Mouse (Mus musculus) subcutaneous adipose tissue, adult 2 months (tissue): ENCODE measurements around the gene Pdgfa. TPM values are rescaled to one million over a fixed set of nuclear protein-coding genes. Genes with fewer than 3 reads are reported as not detected.

Experiments used
- polyA plus RNA-seq: library from polyadenylated mRNA; depleted of rRNA; stranded (reverse); fragments of >200 nt; gene quantifications from 2 replicates; pipeline ENCODE4 v1.2.3, GENCODE M21; 2012; ENCODE audit warnings: low replicate concordance; rRNA removed

Gene Pdgfa
- polyA plus RNA-seq = 12.7 and 44.2 TPM in 2 replicates

GRCm38 (mm10) chr5:138997171-138997788 is at the start of gene Pdgfa:
TSS of gene Pdgfa (minus strand) at chr5:138997370.

Other genes starting within 250 kb of the Pdgfa start
- 30.6 and 48.0 TPM in 2 replicates for gene Fam20c, start 242.9 kb downstream of the Pdgfa start, polyA plus RNA-seq
- not detected in 2 replicates for gene Gm5294, start 177.3 kb downstream of the Pdgfa start, polyA plus RNA-seq
- 7.4 and 27.9 TPM in 2 replicates for gene Prkar1b, start 152.6 kb upstream of the Pdgfa start, polyA plus RNA-seq
- 13.9 and 21.5 TPM in 2 replicates for gene Dnaaf5, start 152.9 kb upstream of the Pdgfa start, polyA plus RNA-seq
- gene Sun1, start 203.3 kb upstream of the Pdgfa start, polyA plus RNA-seq = 47.0 and 57.2 TPM in 2 replicates